Mouse (Mus musculus) embryonic fibroblast, embryonic 13.5 days (primary cell): ENCODE results near the gene Cacna2d3.

Experiments
- CTCF ChIP-seq: IDR thresholded peaks from 2 replicates; pipeline ENCODE4 v1.5.1; 2011; ENCODE audit warnings: mild to moderate bottlenecking, control low read depth, low read length, moderate library complexity, borderline replicate concordance; ENCODE audit not compliant: insufficient read depth
- POLR2A ChIP-seq: IDR thresholded peaks from 2 replicates; pipeline ENCODE4 v1.6.1; 2011; ENCODE audit warnings: low read depth, mild to moderate bottlenecking, control low read depth, low read length, moderate library complexity

GRCm38 (mm10) chr14:29222191-29222882, 499.3 kb downstream of the Cacna2d3 start:
- TF ChIP-seq CTCF (no peak), POLR2A (no peak)
